13 mouse cellular contexts compared by ENCODE assay signal in genomic region chr2:53095031-53095430, GRCm38 (mm10).
DNase-seq lines count a peak whose midpoint lies in the region; ATAC-seq lines count a peak whose summit lies in the region.
"Had no signal": no experiment of that assay in that cellular context is flagged by ENCODE, and none has a peak within 500 bp of the region (broad histone marks: within the 10 kb centered on the region; RNA-seq: fewer than 3 reads in every experiment).

No protein-coding gene starts in this region.

- intact Hi-C loops in heart, postnatal 36 days (cut with DNase I) = no loop called here

- no peak overlapping the region for H3K9ac ChIP-seq in forebrain, embryonic 11.5 days (ENCODE audit: low read length)
- H3K9ac ChIP-seq: forebrain, embryonic 13.5 days; liver, embryonic 13.5 days had no signal

- no peak overlapping the region for H3K27ac ChIP-seq in forebrain, embryonic 11.5 days (ENCODE audit: low read depth, low read length)
- H3K27ac ChIP-seq: forebrain, embryonic 13.5 days; liver, embryonic 13.5 days had no signal

- DNase-seq in heart, adult 9 months (ENCODE audit: low spot score in 2 of 2) = peak; percentile 15 to 26
- DNase-seq in heart, postnatal 36 days = no peak
- DNase-seq in kidney, postnatal 36 days = peak; percentile 10 to 17
- no peak for DNase-seq in frontal cortex, postnatal 10 days (ENCODE audit: low spot score in 2 of 2)
- DNase-seq in forebrain, embryonic 11.5 days (ENCODE audit: low spot score) = no peak
- no peak for DNase-seq in neural tube, embryonic 10.5 days (ENCODE audit: extremely low spot score, low spot score)
- DNase-seq: adrenal gland, postnatal 10 days; gastrocnemius, postnatal 10 days; liver, embryonic 13.5 days had no signal

- H3K4me1 ChIP-seq in forebrain, embryonic 11.5 days (replicated peaks; ENCODE audit: control insufficient read depth, insufficient read depth, low read length) = no peaks in the 10 kb centered on the region
- H3K4me1 ChIP-seq: liver, embryonic 13.5 days had no signal

- ATAC-seq in CD4-positive, CD25-positive, alpha-beta regulatory T cell, adult 4 months = peak; percentile 75
- ATAC-seq in hematopoietic stem cell, adult 5-6 weeks (replicated peaks in 1 of 2; ENCODE audit: insufficient read depth in 1 of 2, low FRiP score in 2 of 2, low TSS enrichment in 1 of 2, low read depth in 1 of 2, poor library complexity in 2 of 2, severe bottlenecking in 2 of 2) = peak; percentile 91 to 95
- ATAC-seq in forebrain, embryonic 11.5 days (replicated peaks; ENCODE audit: low FRiP score) = no peak
- ATAC-seq: forebrain, embryonic 13.5 days; midbrain, embryonic 16.5 days had no signal

- H3K36me3 ChIP-seq in forebrain, embryonic 11.5 days (ENCODE audit: control insufficient read depth, insufficient read depth, low read length) = no peaks in the 10 kb centered on the region
- H3K36me3 ChIP-seq: liver, embryonic 13.5 days had no signal

- H3K27me3 ChIP-seq in forebrain, embryonic 11.5 days (ENCODE audit: control insufficient read depth, insufficient read depth, low read length) = no peaks in the 10 kb centered on the region
- H3K27me3 ChIP-seq: forebrain, embryonic 13.5 days; liver, embryonic 13.5 days had no signal

- WGBS in forebrain, embryonic 11.5 days = 91% methylated on average over 9 of the region's 9 CpGs

- H3K4me2 ChIP-seq in forebrain, embryonic 11.5 days (ENCODE audit: low read depth, low read length, severe bottlenecking) = no peak overlapping the region
- H3K4me2 ChIP-seq: forebrain, embryonic 13.5 days; liver, embryonic 13.5 days had no signal

- H3K4me3 ChIP-seq in forebrain, embryonic 11.5 days (ENCODE audit: low read depth, low read length) = no peak overlapping the region
- H3K4me3 ChIP-seq: forebrain, embryonic 13.5 days; liver, embryonic 13.5 days had no signal

- H3K9me3 ChIP-seq in forebrain, embryonic 11.5 days (ENCODE audit: control insufficient read depth, low read length) = no peaks in the 10 kb centered on the region
- H3K9me3 ChIP-seq: forebrain, embryonic 13.5 days; liver, embryonic 13.5 days had no signal

Comparison
In these comparisons a context has a peak if more than half of its experiments do, and no peak if none do; other contexts are left out.
1. DNase-seq: peak in heart, adult 9 months (2 of 2) and kidney, postnatal 36 days (2 of 2); none in heart, postnatal 36 days (0 of 2), frontal cortex, postnatal 10 days (0 of 2), forebrain, embryonic 11.5 days (single experiment) and neural tube, embryonic 10.5 days (single experiment).